Mouse (Mus musculus) liver, embryonic 14.5 days (tissue): Measurements from ENCODE around the gene Rdh9.
"Not testable (repeated sequence)": the region's sequence is repeated elsewhere in the genome, so short reads cannot be mapped to it uniquely, and the experiment has no call there.

Experiments used
- CTCF ChIP-seq: IDR thresholded peaks from 2 replicates; pipeline ENCODE4 v1.5.1; 2016; ENCODE audit warnings: antibody characterized with exemption, low read depth, control low read depth
- EP300 ChIP-seq: IDR thresholded peaks from 2 replicates; pipeline ENCODE4 v1.6.1; 2016; ENCODE audit warnings: antibody characterized with exemption, low read depth

- TF ChIP-seq CTCF, EP300: not testable (repeated sequence)
Measured at GRCm38 (mm10) chr10:127837793-127838192, 61.6 kb downstream of the Rdh9 start.
